Mouse (Mus musculus): ENCODE measurements around the gene Zfp592.
"Not testable (repeated sequence)": the region's sequence is repeated elsewhere in the genome, so short reads cannot be mapped to it uniquely, and the experiment has no call there.

Zfp592 gene

GRCm38 (mm10) chr7:80992980-80993833 lies at the start of gene Zfp592:
TSS of gene Zfp592 (plus strand) at chr7:80993681.
- DNase-seq (ENCODE audit: low spot score), result peak; percentile 88

- DNase-seq (ENCODE audit: low spot score), result peak; percentile 95
These were observed 45.8 kb upstream of the Zfp592 start, which contains the start of gene Sec11a for GRCm38 (mm10) chr7:80947445-80948350. TSS of gene Sec11a (minus strand) at chr7:80947780.

GRCm38 (mm10) chr7:80951461-80951860 lies 42.0 kb upstream of the Zfp592 start:
- no peak for DNase-seq (ENCODE audit: low spot score)

GRCm38 (mm10) chr7:80952140-80952539 lies 41.3 kb upstream of the Zfp592 start:
- no peak for DNase-seq (ENCODE audit: low spot score)

- no peak for DNase-seq (ENCODE audit: low spot score)
These were observed 39.2 kb upstream of the Zfp592 start for GRCm38 (mm10) chr7:80954251-80954650.

- DNase-seq (ENCODE audit: low spot score), result no peak
These were observed 36.6 kb upstream of the Zfp592 start for GRCm38 (mm10) chr7:80956891-80957290.

GRCm38 (mm10) chr7:80959003-80959402 lies 34.5 kb upstream of the Zfp592 start:
- no peak for DNase-seq (ENCODE audit: low spot score)

GRCm38 (mm10) chr7:80962799-80963198 lies 30.7 kb upstream of the Zfp592 start:
- no peak for DNase-seq (ENCODE audit: low spot score)

GRCm38 (mm10) chr7:80970913-80971312 lies 22.6 kb upstream of the Zfp592 start:
- no peak for DNase-seq (ENCODE audit: low spot score)

- no peak for DNase-seq (ENCODE audit: low spot score)
These were observed 22.1 kb upstream of the Zfp592 start for GRCm38 (mm10) chr7:80971419-80971818.

GRCm38 (mm10) chr7:80972082-80972481 lies 21.4 kb upstream of the Zfp592 start:
- DNase-seq (ENCODE audit: low spot score), result peak; percentile 3

GRCm38 (mm10) chr7:80972920-80973637 lies 20.4 kb upstream of the Zfp592 start:
- peak; percentile 20 for DNase-seq (ENCODE audit: low spot score)

GRCm38 (mm10) chr7:80973638-80974015 lies 19.9 kb upstream of the Zfp592 start:
- not testable (repeated sequence) for DNase-seq (ENCODE audit: low spot score)

GRCm38 (mm10) chr7:80980566-80980965 lies 12.9 kb upstream of the Zfp592 start:
- peak; percentile 24 for DNase-seq (ENCODE audit: low spot score)

GRCm38 (mm10) chr7:80986458-80987187 lies 6.9 kb upstream of the Zfp592 start:
- DNase-seq (ENCODE audit: low spot score), result no peak

GRCm38 (mm10) chr7:80987805-80988625 lies 5.5 kb upstream of the Zfp592 start:
- DNase-seq (ENCODE audit: low spot score), result no peak

GRCm38 (mm10) chr7:80990276-80990675 lies 3.2 kb upstream of the Zfp592 start:
- DNase-seq (ENCODE audit: low spot score), result no peak

- no peak for DNase-seq (ENCODE audit: low spot score)
These were observed 1.9 kb upstream of the Zfp592 start for GRCm38 (mm10) chr7:80991589-80991988.

- no peak for DNase-seq (ENCODE audit: low spot score)
These were observed 1.4 kb upstream of the Zfp592 start for GRCm38 (mm10) chr7:80992063-80992462.

GRCm38 (mm10) chr7:80992631-80992979 lies 876 bp upstream of the Zfp592 start:
- DNase-seq (ENCODE audit: low spot score), result peak; percentile 58

All from testis, postnatal 10 days (tissue).